Mouse (Mus musculus) telencephalon, adult 2 months (tissue): Measurements from ENCODE around the gene 2610301B20Rik.
"Not testable (repeated sequence)": the region's sequence is repeated elsewhere in the genome, so short reads cannot be mapped to it uniquely, and the experiment has no call there.

Experiments
- DNase-seq: peaks from one replicate; pipeline ENCODE4 v3.0.0-alpha.2; 2011; ENCODE audit warnings: low read depth, low spot score

2610301B20Rik gene

GRCm38 (mm10) chr4:10911417-10911816 is 37.1 kb downstream of the 2610301B20Rik start:
- not testable (repeated sequence) for DNase-seq

GRCm38 (mm10) chr4:10911909-10912478 is 37.7 kb downstream of the 2610301B20Rik start:
- DNase-seq: no peak

DNA sequence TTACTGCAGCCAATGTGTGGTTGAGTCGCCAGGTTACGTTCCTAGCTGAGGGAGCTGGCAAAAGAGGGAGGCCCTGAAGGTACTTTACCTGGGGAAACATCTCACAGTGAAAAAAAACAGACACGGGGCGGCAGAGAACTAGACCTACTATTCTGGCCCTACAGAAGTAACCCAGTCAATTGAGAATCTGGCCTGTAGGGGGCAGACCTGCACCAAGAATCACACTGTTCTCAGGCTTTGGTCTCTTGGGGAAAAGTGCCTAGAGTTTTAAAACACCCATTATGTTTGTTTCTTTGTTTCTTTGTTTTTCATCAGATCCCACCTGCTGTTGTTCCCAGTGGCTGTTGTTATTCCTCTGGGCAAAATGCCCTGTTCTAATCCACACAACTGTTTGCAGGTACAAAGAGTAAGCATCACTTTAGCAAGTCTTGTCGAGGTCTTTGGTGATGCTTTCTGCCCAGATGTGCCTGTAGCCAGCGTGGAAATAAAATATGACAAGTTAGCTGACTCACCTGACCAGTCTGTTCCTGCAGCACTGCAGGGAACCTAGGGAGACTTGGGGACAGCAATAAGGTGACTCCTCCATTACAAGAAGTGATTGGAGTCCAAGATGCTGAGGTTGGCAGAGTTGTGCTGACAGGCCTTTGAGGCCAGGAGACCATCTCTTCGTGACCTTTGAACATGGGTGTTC is 38.5 kb downstream of the 2610301B20Rik start:
- peak; percentile 53 for DNase-seq

- no peak for DNase-seq
Measured at GRCm38 (mm10) chr4:10913409-10913808, 39.1 kb downstream of the 2610301B20Rik start.

DNA sequence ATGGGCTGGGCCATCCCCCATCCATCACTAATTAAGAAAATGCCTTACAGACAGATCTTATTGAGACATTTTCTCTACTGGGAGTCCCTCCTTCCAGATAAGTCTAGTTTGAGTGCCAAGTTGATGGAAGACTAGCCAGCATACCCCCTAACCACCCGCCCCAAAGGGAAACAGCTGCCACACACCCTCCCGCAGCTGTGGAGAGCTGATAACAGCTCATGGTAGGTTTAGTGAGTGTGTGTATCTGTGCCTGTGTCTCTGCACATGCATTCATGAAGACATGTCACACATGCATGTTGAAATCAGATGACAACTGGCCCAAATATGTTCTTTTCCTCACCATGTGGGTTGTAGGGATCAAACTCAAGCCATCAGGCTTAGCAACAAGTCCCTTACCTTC is 40.5 kb downstream of the 2610301B20Rik start:
- DNase-seq: no peak

DNA sequence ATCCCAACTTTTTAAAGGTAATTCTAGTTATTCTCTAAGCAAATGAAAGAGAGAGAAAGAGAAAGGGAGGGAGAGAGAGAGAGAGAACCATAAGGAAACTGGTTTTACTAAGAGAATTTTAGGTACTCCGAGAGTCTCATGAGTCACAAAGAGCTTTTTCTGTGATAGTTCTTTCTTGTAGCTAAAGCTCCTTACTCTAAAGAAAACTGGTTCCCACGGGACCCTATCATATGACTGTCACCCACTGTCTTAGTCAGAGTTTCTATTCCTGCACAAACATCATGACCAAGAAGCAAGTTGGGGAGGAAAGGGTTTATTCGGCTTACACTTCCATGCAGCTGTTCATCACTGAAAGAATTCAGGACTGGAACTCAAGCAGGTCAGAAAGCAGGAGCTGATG is 41.0 kb downstream of the 2610301B20Rik start:
- DNase-seq: peak; percentile 16

- DNase-seq: no peak
Measured at GRCm38 (mm10) chr4:10918402-10918801, 44.1 kb downstream of the 2610301B20Rik start.

DNA sequence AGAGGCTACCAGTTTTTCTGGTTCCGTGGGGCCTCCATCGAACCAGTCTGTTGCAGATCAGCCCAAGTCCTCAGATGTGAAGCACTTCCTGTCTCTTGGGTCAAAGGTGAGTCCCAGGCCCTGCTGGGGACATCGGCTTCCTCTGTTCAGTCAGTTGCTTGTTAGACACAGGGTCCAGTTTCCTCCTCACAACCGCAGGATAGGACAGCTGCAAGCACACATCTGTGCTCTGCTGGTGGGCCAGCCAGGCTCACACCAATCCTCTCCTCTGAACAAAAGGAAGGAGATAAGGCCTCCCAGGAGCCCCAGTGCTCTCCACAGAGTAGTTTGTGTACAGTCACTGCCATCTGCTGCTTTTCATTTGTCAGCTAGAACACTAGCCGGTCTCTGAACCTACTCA is 44.8 kb downstream of the 2610301B20Rik start:
- DNase-seq: no peak

GRCm38 (mm10) chr4:10919530-10919929 is 45.2 kb downstream of the 2610301B20Rik start:
- no peak for DNase-seq

- no peak for DNase-seq
Measured at GRCm38 (mm10) chr4:10919987-10920386, 45.7 kb downstream of the 2610301B20Rik start.

GRCm38 (mm10) chr4:10920622-10921021 is 46.3 kb downstream of the 2610301B20Rik start:
- no peak for DNase-seq

GRCm38 (mm10) chr4:10923180-10923579 is 48.9 kb downstream of the 2610301B20Rik start:
- peak; percentile 73 for DNase-seq

DNA sequence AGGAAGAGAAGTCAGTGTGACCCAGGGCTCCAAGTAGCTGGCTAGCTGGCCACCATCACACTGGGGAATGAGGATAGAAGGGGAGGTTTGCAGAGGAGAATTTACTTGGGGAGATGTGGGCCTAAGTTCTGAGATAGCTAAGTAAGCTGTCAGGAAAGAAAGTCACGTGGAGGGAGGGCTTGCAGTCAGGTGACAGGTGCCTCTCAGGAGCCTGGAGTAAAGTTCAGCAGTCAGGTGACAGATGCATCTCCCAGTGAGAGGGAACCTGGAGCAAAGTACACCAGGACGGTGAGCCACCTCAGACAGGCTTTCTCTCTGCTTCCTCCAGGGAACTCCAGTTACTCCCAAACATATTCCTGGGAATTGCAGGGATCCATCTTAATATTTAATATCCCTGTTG is 49.8 kb downstream of the 2610301B20Rik start:
- DNase-seq: no peak

DNA sequence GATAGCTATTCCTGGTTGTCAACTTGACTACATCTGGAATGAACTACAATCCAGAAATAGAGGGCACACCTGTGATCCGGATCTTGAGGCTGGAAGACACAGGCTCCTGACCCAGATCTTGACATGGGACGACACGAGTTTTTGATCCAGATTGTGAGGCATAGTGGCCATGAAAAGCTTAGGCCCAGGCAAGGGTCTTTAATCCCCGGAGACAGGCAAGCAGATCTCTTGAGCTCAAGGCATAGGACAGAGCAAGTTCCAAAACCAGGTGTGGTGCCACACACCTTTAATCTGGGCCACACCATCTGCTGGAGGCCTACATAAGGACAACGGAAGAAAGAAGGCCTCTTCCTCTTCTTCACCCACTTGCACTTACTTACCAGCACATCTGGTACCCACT is 50.2 kb downstream of the 2610301B20Rik start:
- no peak for DNase-seq

DNA sequence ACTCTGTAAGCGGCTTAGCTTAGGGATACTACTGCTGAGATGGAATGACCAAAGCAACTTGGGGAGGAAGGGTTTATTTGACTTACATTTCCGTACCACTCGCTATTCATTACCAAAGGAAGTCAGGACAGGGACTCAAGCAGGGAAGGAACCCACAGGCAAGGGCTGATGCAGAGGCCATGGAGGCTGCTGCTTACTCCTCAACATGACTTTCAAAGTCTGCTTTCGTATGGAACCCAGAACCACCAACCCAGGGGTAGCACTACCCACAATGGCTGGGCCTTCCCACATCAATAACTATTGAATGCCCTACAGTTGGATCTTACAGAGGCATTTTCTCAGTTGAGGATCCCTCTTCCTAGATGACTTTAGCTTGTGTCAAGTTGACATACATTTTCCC is 52.1 kb downstream of the 2610301B20Rik start:
- no peak for DNase-seq

GRCm38 (mm10) chr4:10928158-10928557 is 53.9 kb downstream of the 2610301B20Rik start:
- no peak for DNase-seq

DNA sequence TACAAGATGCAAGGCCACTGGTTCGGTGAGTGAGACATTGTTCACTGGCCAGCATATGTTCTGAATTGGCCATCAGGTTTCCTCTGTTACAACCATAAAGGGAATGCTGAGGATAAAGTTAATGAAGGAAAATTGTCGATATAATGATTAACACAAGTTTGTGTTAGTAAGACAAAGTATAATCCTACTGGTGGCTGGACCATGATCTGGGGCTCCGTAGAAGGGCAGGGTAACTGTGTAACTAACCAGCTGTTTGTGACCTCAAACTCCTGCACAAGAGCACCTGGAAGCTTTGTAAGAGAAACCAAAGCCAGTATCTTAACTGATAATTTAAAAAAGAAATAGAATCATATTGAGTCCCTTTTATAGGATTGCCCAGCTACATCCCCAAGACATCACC is 55.4 kb downstream of the 2610301B20Rik start:
- no peak for DNase-seq

DNA sequence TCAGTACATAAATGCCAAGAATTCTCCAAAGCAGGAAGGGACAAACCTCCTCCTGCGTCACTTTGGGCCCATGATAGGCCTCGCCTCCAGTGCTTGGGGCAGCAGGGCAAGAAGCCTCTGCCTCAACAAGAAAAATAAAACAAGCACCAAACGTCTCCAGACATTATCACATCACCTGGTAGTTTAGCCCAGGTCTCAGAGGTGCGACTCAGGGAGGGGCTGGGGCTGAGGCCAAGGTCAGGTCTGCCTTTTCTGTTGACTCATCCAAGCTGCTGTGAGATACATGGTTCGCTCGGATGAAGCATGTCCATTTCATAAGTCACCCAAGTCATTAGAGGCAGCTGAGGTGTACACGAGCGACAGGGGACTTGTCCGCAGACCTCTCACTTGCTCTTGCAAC is 56.7 kb downstream of the 2610301B20Rik start:
- no peak for DNase-seq

DNA sequence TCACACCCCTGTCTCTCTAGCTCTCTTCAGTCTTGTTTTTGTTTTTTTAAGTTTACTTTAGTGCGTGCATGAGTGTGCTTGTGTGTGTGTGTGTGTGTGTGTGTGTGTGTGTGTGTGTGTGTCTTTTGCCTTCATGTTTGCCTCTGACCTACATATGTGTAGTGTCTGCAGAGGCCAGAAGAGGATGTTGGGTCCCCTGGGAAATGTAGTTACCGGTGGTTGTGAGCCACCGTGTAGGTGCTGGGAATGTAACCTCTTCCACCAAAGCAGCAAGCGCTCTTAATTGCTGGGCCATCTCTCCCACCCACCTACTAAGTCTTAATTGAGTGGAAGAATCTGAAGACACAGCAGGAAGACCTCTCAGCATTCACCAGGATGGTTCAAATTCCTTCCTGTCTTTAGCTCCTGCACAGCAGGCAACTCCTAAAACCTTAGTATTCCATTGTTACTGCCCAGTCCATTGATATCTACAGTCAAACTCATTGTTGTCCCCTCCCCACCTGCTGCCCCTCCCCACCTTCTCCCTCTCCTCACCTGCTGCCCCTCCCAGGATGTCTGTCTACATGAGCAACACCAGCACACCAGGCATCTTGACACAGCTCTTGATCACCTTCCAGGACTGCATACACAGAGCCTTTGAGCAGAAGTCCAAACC is 57.9 kb downstream of the 2610301B20Rik start:
- no peak for DNase-seq

GRCm38 (mm10) chr4:10932782-10933181 is 58.5 kb downstream of the 2610301B20Rik start:
- no peak for DNase-seq

DNA sequence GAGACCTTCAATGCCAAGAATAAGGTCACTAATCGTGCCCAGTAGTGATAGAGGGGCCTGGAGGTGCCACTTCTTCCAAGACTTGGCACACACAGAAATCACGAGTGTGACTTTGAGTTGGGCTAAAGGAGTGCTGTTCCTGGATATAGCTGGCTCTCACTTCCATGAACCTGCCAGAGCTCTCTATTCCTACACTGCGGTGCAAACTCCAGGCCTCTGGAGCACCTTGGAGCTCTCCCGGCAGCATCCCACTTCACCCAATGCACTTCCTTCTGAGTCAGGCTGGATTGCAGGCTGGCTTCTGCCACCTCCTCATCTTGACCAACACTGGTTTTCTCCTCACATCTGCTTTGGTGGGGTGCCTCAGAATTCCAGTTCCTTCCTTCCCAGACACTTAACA is 62.5 kb downstream of the 2610301B20Rik start:
- DNase-seq: no peak
